Mouse (Mus musculus) cerebellum, postnatal 14 days (tissue): ENCODE results near the gene Mrm3.
"Not testable (repeated sequence)": the region's sequence is repeated elsewhere in the genome, so short reads cannot be mapped to it uniquely, and the experiment has no call there.

Experiments
- DNase-seq, 2 experiments: peaks; one replicate each; pipeline ENCODE4 v3.0.0; 2021; ENCODE audit warnings: mixed read lengths in 2 of 2

The Mrm3 gene

DNA sequence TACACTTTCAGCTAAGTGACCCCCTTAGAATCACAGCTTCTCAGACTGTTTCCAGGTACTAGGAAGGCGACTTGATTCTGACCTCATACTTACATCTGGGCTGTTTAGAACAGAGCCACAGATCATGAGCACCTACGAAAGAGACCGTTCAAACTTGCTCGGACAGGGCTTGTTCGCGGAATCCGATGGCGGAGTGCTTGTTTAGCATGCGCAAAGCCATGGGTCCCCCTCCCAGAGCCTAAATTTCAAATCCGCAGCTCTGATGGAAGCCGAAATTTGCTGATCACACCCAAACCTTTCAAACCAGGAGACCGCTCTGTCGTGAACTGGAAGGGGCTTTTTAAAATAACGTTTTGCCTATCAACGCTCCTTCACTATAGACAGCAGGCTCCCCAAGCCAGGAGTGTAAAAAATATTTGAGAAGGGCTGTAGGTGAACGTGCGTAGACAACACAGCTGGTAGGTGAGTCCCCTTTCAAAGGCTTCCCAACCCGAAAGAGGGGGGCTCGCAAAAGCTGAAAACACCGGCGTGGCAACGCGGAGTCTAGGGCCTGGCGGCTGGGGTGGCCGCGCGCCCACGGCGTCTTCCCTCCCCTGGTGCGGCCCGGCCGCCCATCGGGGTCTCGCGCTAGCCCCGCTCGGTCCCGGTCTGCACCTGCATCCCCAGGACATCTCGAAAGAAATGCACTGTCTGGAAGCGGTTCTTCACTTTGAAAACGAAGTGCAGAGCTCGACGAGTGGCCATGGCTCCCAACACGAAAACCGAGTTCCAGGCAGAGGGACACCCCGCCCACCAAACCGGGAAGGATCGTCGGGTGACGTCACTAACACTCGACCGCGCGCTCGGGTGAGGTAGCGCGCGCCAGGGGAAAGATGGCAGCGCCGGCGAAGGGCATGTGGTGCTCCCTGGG is at the start of gene Mrm3, which contains the start of gene Glod4:
Gene Mrm3 (plus strand): TSS at position 815 of the 910 bp plus-strand sequence.
Gene Glod4 (minus strand): TSS at position 825 of the 910 bp plus-strand sequence.
- DNase-seq, result peak; percentile 96 to 98

DNA sequence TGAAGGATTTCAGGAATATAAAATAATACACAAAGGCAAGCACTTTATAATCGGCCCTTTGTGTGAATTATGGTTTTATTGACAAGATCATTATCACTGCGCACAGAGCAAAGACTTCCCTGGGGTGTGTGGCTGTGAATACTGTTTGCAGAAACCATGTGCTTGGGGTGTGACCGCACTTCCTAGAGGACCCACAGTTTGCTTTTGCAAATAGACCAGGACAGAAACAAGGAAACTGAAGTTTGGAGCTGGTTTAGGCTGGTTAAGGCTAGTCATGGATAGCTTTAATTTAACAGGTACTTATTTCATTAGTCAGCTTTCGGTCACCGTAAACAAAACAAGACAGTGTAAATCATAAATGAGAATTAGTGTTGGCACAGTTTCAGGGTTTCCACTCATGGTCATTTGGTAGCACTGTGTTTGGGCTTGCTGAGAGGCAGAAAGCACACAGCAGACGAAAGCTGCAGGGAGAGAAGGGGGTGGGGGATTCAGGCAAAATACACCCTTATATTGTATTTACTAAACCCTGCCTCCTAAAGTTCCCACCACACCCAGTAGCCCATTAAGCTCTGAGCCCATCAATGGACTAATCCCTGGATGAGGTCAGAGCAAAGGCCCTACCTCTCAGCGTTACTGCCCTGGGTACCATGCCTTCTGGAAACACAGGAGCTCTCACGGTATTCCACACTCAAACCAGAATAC is 47.1 kb upstream of the Mrm3 start:
- DNase-seq, result no peak

DNA sequence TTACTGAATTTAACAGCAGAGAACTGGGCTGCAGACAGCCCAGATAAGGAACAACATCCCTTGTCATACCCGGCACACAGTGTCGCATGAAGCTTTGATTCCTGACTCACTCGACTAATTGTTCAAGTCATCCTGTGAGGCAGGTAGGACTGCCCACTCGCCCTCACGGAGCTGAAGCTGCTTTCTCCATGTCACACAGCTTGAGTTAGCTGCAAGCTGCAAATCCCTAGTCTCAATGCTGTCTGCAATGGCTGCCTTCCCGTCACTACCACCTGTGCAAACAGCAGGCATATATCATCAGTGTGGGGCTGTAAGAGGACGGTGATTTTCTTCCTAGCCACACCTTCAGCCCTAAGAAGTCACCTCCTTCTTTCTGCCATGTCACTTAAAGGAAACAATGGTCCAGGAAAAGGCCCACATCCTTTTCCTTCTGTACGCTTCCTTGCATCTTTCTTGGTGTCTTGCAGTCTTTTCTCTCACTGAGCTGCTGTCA is 46.5 kb upstream of the Mrm3 start:
- DNase-seq, result no peak

DNA sequence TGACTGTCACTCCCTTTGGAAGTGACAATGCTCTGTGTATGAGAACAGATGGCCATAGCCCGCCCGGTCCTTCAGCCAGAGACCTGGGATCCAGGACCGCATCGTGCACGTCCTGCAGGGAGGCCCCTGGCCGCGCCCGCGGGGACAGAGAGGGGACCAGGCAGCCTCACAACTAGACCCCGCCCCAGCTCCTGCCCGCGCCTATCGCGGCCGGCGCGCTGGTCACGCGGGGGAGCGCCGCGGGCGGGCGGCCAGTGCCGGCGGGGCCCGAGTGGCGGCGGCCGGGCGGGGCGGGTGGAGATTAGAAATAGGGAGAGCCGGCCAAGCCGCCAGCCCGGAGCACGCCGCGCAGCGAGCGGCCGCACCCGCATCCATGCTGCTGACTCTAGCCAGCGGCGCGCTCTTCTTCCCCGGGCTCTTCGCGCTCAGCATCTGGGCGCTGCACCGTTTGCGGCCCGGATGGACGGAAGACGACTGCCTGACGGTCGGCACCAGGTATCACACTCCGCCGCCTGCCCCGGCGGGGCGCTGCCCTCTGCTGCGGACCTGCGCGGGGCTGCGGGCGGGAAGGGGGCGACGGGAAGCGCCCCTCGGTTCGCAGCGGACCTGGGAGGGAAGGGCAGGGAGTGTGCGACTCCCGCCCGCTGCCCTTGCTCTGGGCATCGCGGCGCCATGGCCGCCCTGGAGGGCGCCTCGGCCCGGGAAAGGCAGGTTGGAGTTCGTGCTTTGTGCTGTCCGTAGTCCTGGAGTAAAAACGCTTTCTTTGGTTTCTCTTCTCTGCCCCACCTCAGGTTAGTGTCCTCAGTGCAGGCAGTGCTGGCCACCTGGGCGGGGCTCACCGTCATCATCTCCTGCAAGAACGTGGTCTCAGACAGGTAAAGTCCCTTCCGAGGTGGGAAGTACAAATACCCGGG is 41.5 kb upstream of the Mrm3 start:
- DNase-seq, result peak; percentile 89 to 93

DNA sequence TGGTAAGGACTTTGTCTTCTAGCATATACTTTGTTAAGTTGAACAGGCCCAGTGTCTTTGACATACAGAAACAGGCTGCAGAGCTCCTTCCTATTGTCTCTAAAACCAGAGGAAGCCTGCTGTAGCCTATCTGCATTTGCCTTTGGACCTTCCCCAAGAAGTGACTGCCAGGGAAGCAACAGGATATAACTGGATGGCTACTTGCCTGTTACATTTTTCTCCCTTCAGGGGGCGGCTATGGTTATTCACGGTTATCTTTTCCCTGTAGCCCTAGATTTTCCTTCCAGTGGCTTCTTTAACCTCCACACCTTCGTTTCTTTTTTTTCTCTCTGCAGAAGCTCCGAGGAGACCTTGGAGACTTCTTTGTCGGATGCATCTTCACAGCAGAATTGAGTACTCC is 36.7 kb upstream of the Mrm3 start:
- peak; percentile 30 to 44 for DNase-seq

DNA sequence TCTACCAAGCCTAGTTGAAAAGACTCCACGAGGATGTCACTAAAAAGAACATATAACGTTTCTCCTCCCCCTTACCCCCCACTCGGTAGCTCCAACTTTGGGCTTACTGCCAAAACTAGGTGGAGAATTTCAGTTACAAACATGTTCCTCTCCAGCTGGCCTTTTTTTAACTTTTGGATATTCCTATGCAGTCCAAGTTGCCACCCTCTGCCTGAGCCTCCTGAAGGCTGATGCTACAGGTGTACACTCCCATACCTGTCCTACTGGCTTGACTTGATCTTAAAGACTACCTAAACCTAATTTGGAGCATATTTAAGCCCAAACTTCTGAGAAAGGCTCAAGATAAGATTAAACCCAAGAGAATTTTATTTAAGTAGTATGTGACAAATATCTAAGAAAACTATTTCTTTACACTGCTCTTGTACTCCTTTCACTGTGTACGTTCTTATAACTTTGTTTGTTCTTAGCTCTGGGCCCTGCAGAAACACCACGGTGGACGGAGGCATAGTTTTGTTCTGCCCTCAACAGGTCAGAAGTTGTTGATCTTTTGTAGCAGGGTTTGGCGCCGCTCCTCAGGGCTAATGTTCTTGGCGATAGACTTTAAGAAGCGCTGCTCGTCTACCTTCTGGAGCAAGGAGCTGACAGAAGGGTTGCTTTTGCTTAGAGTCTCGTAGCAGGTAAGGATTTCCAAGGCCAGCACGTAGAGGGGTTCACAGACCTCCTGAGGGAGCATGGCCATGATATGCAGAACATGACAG is 33.1 kb upstream of the Mrm3 start:
- no peak for DNase-seq

DNA sequence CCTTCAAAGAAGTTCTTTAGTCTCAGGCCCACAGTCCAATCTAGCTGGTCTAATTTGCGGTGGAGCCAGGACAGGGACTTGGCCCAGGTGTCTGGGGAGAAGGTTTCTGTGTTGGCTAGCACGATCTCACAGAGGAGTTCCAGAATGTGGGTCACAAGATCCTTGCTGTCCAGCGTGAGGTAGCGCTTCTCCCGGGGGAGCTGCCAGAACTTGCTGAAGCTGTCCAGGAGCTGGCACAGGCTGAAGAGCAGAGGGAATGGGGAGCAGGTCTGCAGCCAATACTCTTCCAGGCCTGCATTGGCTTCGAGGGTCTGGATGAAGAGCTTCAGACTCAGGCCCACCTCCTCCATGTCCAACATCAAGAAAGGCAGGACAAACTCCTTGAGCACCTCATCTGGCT is 31.9 kb upstream of the Mrm3 start:
- DNase-seq, result not testable (repeated sequence)

DNA sequence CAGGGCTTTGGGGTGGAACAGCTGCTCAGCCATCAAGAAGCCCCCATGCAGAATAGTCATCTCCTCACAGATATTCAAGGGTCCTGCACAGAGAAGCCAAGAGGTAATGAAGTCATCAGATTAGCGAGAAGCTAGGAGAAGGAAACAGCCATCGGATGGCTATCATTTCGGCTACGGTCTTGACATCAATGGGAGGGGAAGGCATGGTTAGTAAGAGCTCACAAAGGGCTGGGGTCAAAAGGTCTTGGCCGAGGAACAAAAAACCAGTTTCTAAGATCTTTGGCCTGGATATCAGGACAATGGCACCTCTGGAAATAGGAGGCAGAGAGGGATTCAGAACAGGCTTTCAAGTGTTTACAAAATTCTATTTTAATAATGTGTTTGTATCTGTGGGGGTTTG is 29.7 kb upstream of the Mrm3 start:
- DNase-seq, result no peak

DNA sequence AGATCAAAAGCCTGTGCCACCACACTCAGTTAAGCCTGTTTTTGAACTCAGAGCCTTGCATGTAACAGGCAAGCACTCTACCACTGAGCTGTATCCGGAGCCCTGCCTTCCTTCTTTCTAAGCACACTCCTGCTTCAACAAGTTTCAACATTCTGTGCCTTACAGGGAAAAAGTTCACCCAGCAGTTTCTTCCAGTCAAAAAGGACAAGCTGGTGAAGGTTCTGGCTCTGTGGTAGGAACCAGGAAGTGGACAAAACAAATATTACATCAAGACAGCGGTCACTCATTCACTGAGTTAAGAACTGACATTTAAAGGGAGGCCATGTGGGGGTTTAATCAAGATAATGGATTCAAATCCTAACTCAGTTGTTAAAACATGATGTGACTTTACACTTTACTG is 28.5 kb upstream of the Mrm3 start:
- no peak for DNase-seq

DNA sequence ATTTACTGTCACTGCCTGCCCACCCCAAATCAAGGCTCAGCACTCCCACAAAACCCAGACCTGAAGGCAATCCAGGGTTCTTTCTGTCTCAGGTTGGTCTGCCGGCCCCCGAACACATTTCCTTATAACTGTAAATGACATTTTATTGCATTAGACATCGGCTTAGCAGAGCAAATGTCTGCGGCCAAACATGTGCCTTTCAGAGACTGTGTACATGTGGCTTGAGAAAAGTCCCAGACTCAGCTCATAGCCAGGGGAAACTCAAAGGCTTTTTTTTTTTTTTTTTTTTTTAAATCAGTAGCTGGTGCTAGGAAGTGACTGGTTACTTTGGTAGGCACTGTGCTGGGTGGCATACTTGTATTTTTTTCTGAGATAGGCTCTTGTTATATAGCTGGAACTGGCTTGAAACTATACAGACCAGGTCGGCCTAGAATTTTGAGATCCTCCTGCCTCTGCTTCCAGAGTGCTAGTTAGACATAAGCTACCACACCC is 27.4 kb upstream of the Mrm3 start:
- no peak for DNase-seq

DNA sequence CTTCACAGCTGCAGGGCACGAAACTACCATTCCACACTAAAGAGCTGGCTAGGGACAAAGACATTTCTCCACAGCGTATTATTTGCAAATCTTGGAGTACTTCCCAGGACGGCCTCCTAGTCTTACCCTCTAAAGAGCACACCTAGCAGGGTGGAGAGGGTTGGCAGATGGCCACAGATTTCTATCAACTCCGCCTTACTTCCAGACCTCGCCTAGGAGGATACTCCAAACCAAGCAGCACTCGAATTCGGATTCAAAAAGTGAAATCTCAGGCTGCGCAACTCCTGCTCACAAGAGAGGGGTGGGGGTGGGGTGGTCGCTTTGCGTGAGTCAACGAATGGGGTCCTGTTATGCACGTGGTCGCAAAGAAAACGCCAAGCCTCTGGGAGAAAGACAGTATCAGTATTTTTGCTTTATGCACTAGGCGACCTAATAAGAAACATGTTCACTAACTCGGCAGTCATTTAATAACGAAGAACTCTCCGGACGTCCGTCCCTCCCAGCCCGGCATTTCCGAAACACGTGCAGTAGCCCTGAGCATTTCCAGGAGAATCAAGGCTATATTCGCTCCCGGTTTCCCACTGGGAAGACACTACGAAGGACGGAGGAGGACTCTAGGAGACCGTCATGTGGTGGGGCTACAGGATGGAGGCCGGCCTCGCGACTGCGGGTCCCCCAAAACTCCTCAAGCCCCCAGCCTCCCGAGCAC is 26.7 kb upstream of the Mrm3 start:
- DNase-seq, result peak; percentile 47 to 62

DNA sequence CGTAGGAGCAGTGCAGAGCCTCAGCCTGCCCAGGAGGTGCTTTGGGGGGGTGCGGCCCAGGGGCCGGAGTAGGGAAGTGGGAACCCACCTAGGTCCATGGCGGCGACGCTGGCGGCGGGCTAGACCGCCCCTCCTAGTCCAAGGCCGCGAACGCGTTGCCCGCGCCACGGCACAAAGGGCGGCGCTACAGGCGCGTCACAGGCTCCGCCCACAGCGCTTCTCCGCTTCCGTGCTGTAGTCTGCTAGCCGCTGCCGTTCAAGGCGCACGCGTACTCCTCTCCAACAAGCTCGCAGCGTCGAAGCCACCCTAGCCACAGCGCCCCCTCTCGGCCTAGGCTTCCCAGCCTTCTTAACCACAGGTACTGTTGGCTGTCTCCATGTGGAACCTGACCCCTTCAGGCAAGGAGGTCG is 26.1 kb upstream of the Mrm3 start, which contains the start of the genes Dbil5 and Gemin4:
Gene Dbil5 (plus strand): TSS at position 219 of the 411 bp plus-strand sequence.
Gene Gemin4 (minus strand): TSS at position 275 of the 411 bp plus-strand sequence.
- peak; percentile 98 to 99 for DNase-seq

DNA sequence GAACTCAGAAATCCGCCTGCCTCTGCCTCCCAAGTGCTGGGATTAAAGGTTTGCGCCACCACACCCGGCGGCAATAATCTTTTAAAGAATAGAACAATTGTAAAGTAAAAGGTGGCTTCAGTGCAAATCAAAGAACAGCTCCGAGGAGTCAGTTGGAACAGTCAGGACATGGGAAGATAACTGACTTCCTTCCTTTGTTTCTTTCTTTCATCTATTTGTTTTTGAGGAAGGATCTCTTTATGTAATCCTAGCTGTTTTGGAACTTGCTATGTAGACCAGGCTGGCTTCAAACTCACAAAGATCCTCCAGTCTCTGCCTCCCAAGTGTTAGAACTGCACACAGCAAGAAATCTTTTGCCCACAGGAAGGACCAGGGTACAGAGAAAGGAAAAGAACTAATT is 18.9 kb upstream of the Mrm3 start:
- no peak for DNase-seq

DNA sequence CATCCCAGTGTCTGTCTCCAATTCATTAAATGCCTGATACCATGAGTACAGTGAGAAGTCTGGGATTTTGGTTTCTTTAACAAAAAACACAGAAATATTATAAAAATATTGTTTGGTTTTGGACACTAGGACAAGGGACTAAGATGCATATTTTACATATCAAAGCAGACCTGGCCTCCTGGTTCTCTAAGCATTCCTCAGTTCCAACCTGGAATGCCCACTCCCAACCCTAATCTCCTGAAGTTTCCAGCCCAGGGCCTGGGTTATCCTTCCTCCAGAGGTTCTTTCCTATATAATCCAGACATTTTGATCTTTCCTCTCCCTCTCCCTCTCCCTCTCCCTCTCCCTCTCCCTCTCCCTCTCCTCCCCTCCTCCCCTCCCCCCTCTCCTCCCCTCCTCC is 18.5 kb upstream of the Mrm3 start:
- no peak for DNase-seq

DNA sequence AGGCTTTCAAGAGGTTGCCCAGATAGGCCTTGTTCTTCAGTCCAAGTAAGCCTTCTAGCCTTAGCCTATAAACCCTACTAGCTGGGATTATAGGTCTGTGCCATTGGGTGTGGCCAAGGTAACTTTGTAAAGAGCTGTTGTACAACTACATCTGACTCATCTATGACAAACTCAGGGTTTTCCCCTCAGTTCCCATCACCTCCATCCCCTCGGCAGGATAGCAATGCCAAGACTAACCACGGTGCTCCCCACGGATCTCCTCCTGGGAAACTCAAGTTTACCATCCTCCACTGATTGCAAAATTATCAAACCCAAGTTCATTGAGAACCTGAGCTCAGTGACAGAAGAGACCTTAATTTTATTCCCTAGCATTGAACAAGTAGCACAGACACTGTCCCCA is 7.4 kb upstream of the Mrm3 start:
- no peak for DNase-seq

DNA sequence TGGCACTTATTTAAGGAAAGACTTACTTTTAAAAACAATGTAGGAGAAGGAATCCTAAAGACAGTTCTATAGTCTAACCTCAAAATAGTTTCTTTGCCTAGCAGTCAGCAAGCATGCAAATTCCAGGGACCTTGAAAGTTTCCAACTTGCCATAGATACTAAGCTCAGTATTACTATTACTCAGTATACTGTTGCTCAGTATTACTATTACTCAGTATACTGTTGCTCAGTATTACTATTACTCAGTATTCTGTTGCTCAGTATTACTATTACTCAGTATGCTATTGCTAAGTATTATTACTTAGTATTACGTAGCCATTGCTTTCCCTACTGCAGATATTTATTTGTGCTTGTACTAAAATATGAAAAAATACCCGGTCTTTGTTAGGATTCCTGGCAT is 3.8 kb upstream of the Mrm3 start:
- DNase-seq, result no peak

DNA sequence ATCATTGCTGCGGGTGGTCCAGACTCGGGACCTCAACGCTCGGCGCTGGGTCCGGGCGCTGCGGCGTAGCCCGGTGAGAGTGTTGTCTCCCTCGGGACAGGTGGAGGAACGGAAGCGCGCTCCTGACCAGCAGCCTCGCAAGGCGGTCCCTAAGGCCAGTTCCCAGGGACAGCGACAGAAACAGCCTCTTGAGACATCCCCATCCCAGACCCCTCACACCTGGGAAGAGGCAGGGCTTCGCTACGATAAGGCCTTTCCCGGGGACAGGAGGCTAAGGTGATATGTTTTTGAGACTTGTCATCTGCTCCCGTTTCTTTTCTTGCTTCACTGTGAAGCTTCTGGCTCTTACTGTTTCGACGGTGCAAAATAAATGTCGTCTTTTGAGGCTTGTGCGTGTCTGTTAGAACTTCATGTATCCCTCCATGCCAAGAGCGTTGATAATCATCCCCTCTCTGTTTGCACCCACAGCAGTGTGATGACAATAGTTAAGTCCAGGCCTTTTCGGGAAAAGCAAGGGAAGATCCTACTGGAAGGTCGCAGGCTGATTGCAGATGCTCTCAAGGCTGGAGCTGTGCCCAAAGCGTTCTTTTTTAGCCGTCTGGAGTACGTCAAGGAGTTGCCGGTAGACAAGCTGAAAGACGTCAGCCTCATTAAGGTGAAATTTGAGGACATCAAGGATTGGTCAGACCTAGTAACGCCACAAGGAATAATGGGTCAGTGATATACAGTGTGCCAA is 464 bp downstream of the Mrm3 start:
- peak in 1 of 2 experiments; percentile 53 for DNase-seq

DNA sequence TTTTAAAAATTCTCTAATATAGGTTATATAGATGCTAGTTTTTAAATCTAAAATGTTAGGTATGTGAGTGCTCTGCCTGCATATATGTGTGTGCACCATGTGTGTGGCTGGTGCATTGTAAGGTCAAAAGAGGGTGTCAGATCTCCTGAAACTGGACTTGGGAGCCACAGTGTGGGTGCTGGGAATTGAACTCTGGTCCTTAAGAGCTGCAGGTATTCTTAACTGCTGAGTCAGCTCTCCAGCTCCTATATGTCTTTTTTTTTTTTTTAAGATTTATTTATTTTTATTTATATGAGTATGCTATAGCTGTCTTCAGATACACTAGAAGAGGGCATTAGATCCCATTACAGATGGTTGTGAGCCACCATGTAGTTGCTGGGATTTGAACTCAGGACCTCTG is 2.9 kb downstream of the Mrm3 start:
- no peak for DNase-seq

DNA sequence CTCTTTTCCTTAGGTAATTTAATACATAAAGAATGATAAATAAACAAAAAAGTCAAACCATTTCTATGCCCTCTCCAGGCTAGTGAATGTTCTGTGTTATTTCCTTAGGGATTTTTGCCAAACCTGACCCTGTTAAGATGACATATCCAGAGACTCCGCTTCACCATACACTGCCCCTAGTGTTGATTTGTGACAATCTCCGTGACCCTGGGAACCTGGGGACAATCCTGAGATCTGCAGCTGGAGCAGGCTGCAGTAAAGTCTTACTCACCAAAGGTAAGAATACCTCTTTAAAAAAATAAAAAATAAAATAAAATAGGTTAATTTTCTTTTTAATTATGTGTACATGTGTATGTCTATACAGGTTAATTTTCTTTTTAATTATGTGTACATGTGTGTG is 3.7 kb downstream of the Mrm3 start:
- DNase-seq, result no peak

DNA sequence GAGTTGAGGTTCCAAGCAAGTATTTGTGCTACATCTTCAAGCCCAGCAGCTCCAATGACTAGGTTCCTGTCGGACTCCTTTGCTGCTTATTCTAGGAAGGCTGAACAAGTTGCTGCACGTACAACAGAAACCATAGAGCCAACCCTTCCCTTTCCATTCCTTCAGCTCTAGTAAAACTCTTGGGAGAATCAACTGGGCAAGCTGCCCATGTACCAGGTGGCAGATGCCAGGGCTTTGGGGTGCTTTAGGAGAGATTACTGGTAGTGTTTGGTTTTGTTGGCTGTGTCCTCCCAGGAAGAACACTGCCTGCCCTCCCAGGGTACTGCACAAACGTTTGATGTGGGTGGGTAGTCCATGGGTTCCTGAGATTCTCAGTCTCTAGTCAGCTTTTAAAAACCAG is 8.5 kb downstream of the Mrm3 start:
- DNase-seq, result peak; percentile 75 to 76
